Mouse (Mus musculus): ENCODE data around the gene Gdf15.
"Not testable (repeated sequence)": the region's sequence is repeated elsewhere in the genome, so short reads cannot be mapped to it uniquely, and the experiment has no call there.

Gene Gdf15

GRCm38 (mm10) chr8:70604558-70604957, 27.7 kb downstream of the Gdf15 start:
- no peak for DNase-seq

GRCm38 (mm10) chr8:70602139-70602811, 30.0 kb downstream of the Gdf15 start:
- no peak for DNase-seq

GRCm38 (mm10) chr8:70601271-70601649, 31.0 kb downstream of the Gdf15 start:
- DNase-seq: peak; percentile 62 to 66

DNA sequence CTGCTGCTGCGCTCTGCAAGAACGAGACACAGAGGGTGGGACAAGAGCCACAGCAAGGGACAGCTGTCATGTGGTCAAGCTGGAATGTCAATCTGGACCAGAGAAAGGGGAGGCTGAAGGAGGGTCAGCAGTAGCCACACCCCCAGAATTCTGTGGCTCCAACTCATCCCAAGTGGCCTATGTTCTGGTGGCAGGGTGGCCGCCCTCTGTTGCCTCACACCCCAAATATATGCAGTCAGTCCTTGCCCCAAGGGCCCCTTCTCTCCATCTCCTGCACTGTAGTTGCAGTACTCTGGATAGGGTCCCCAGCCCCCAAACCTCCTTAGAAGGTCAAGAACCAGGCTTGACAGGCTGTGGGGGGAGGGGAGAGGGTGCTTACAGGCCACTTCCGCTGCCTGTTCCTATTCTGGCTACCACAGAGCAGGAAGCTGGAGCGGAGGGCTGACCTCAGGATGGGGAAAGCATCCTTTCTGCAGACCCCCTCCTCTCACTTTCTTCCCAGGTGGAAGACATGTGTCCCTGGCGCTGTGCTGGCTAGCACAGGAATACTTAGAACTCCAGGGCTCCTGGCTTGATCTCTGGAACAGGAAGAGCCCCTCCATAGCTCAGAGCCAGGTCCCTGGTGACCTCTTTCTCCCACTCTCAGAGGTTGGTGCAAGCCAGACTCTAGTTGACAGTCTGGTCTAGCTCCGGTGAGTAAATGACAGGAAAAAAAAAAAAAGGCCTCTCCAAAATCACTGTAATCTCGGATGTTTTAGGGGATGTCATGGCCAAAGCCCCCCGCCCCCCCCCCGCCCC, 31.6 kb downstream of the Gdf15 start:
- DNase-seq: peak in 1 of 2 experiments; percentile 37

DNA sequence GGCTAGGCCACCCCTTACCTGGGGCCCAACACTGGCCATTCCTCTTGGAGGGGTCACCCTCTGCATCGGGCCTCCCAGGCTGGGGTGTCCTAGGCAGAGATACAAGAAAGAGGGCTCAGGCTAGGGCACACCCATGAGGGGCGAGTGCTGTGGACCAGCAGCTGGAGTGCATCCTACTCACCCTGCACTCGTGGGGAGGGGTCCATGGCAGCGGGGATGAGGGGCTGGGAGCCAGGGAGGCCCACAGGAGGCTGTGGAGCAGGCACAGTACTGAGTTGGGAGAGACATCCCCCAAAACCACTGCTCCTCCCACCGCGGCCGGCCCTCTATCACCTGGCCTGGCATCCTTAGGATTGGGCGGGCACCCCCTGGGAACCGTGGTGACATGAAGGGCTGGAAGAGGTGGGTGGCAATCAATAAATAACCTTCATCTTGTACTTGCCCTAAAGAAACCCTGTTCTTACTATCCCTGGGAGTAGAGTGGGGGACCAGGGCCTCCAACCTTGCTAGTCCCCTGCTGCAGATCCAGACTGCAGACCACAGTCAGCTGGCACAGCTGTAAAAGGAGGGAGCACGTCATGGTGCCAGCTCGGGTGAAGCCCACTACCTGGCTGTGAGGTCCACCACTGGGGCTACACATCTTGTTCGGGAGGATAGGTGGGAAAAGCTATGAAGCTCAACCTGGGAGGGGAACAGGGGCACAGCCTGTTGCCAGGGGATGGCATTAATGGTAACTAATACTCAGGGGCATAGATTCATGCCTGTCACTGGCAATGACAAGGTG, 32.6 kb downstream of the Gdf15 start:
- DNase-seq: no peak

- DNase-seq: no peak
Observed at GRCm38 (mm10) chr8:70598722-70599121, 33.5 kb downstream of the Gdf15 start.

DNA sequence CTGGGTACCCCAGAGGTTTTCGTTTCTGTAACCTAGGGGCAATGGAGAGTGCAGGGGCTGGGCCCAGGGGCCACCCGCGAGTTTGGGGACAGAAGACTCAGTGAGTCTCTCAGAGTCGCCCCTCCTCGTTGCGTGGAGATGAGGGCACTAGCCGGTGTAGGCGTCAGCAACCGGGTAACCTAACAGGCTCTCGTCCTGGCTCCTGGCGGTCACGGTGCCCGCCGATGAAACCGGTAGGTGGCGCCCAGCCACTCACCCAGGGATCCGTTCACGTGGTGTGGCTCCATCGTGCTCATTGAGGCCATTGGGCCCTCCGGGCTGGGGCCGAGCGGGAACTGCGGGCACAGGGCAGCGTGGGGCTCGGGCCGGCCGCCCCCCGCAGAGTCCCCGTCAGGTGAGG, 34.0 kb downstream of the Gdf15 start:
- DNase-seq: no peak

- no peak for DNase-seq
Observed at GRCm38 (mm10) chr8:70597417-70598272, 34.6 kb downstream of the Gdf15 start.

- peak in 1 of 2 experiments; percentile 42 for DNase-seq
Observed at GRCm38 (mm10) chr8:70596775-70597416, 35.4 kb downstream of the Gdf15 start.

- DNase-seq: no peak
Observed at GRCm38 (mm10) chr8:70596216-70596615, 36.0 kb downstream of the Gdf15 start.

DNA sequence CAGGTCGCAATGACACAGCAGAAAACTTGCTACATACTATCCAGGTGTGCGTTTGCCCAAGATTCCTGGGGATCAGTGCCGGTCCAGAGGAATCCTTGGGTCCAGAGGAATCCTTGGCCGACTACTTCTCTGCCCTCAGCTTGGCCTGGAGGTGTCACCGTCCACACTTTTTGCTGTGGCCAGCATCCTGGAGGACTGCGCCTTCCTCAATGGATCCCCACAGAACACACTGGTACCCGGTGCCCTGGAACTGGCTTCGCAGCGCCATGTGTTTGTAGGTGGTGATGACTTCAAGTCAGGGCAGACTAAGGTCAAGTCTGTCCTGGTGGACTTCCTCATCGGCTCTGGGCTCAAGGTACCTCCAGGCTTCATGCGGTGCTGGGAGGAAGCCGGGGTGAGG, 36.4 kb downstream of the Gdf15 start:
- DNase-seq: no peak

- no peak for DNase-seq
Observed at GRCm38 (mm10) chr8:70594621-70595564, 37.4 kb downstream of the Gdf15 start.

GRCm38 (mm10) chr8:70593961-70594609, 38.2 kb downstream of the Gdf15 start, which contains the start of gene Isyna1:
Gene Isyna1 (plus strand): TSS chr8:70594373.
- peak; percentile 89 to 91 for DNase-seq

DNA sequence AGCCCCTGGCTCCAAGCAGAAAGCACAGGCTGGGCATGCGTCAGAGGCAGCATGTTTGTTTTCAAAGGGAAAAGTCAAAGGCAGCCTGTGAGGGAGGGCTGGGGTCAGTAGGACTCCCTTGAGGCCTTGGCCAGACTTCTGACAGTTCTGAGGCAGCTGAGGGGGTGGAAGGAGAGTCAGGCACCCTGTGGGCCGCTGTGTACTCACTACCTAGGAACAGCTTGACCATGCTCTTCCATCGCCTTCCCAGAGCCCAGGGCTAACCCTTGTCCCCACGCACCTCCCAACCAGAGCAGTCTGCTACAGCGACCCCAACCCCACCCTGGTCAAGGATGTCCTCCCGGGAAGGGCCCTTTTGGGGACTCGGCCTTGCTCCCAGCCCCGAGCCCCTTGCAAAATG, 39.1 kb downstream of the Gdf15 start:
- no peak for DNase-seq

DNA sequence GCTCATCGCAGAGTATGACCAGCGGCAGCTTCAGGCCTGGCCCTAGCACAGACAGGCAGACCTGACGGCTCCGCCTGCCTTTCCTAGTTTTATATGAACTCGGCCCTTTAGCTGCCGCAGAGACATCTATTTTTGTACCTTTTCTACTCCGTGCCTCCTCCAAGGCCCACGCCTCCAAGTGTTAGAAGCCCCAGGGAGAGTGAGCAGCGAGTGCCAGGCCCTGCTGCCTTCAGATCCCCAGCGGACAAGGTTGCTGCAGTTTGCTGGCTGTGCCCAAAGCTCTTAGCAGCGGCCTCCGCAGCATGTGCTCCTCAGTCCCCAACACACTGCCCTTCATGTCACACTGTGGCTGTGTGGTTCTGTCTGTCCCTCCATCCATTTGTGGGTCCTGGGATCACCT, 40.7 kb downstream of the Gdf15 start:
- no peak for DNase-seq

- not testable (repeated sequence) for DNase-seq
Observed at GRCm38 (mm10) chr8:70587955-70588354, 44.3 kb downstream of the Gdf15 start.

GRCm38 (mm10) chr8:70585258-70585652, 47.0 kb downstream of the Gdf15 start:
- DNase-seq: peak in 1 of 2 experiments; percentile 60

- no peak for DNase-seq
Observed at GRCm38 (mm10) chr8:70584606-70585257, 47.5 kb downstream of the Gdf15 start.
